Mouse (Mus musculus) lung, adult 2 months (tissue): ENCODE measurements around the gene Map4k2.

Experiments used
- CTCF ChIP-seq: fragments of 200-500 bp; IDR thresholded peaks from 2 replicates; pipeline ENCODE4 v1.5.1; 2011; ENCODE audit warnings: mild to moderate bottlenecking, low read length, control low read depth; ENCODE audit not compliant: insufficient read depth
- POLR2A ChIP-seq: fragments of 200-500 bp; IDR thresholded peaks from 2 replicates; pipeline ENCODE4 v1.6.1; 2011; ENCODE audit warnings: low read depth, mild to moderate bottlenecking, control low read depth, low read length, borderline replicate concordance; ENCODE audit errors: extremely low read depth

GRCm38 (mm10) chr19:6300402-6300841 lies 40.5 kb upstream of the Map4k2 start:
- TF ChIP-seq POLR2A (no peak), CTCF (no peak)
